Mouse (Mus musculus) embryo, embryonic 10 days (tissue): ENCODE data around the gene Gm10382.

ENCODE experiments used
- DNase-seq: peaks from one replicate; pipeline ENCODE4 v3.0.0-alpha.2; 2015; ENCODE audit warnings: low spot score

Gm10382 gene

DNA sequence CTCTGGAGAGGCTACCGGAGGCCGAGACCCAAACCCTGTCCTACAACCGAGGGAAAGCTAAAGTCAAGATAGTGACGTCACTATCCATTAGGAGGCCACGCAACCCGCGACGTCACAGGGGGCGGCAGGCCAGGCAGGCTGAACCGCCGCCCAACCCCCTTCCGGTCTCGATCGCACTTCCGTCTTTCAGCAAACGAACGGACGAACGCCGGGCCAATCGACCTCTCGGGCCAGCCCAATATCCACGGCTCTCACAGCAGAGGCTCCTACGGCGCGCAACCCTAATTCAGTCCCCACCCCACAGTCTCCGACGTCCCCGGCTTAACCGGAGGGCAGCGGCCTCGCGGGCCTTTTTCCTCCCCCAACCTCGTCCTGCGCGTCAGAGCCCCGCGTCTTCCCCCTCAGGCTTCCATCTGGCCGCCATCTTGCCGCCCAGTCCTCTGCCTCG, at the start of gene Gm10382:
Gm10382 (plus strand) TSS at position 192 of the 448 bp plus-strand sequence.
- peak; percentile 90 for DNase-seq

DNA sequence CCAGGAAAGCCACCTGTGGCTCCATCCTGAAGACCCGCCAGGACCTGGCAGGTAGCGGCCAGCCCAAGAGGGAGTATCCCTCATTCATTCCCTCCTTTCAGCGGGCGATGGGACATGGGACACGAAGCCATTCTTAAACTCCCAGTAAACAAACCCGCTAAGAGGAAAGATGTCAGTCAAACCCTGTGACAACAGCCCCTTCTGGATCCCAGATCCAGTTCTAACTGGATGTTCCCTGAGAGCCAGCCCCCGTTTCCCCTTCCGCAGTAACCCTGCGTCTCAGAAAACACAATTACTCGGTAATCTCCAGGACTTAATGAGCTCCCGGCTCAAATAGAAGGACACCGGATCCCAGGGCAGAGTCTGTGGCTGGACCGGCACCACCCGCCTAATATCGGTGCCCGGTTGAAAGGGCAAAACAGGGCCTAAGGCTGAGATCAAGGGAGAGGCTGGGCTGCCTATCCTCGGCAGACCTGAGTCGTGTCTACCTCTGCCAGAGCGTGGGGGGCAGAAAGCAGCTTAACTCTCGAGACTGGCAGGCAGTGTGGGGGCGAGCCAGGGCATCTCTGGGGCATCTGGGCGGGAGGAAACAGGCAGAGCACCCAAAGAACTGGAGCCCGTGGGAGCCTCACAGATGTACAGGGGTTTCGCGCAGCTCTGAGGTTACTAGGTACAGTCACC, 49.1 kb upstream of the Gm10382 start:
- peak; percentile 47 for DNase-seq

DNA sequence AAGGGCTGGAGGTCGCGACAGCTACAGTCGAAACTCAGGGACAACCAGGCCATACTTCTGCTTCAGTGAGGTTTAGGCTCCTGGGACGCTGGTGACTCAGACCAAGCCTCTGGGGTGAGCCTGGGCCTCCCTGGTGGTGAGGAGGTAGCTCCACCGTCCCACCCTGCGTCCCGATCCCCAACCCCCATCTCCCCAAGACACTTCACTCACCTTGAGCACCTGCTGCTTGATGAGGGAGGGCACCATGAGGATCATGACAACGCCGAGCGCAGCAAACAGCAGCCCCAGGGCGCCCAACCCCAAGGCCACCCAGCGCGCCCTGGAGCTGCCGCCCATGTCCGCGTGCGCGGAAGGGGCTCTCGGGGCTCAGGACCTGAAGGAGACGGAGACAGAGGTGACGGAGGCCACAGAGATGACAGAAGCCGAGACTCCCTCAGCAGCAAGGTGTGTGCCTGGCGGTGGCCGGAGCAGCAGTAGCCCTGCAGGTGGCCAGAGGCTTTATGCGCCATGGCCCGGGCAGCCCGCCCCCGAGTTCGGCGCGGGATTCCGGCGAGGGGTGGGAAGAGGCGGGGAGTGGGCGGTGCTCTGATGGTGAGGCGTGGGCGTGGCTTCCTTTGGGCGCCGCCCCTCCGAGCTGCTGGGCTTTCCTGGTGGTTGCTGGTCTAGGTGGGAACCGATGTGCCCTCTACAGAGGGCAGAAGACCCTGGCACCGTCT, 48.4 kb upstream of the Gm10382 start, which contains the start of gene Scarb1:
Scarb1 (minus strand) TSS at position 548 of the 716 bp plus-strand sequence.
- peak; percentile 91 for DNase-seq

DNA sequence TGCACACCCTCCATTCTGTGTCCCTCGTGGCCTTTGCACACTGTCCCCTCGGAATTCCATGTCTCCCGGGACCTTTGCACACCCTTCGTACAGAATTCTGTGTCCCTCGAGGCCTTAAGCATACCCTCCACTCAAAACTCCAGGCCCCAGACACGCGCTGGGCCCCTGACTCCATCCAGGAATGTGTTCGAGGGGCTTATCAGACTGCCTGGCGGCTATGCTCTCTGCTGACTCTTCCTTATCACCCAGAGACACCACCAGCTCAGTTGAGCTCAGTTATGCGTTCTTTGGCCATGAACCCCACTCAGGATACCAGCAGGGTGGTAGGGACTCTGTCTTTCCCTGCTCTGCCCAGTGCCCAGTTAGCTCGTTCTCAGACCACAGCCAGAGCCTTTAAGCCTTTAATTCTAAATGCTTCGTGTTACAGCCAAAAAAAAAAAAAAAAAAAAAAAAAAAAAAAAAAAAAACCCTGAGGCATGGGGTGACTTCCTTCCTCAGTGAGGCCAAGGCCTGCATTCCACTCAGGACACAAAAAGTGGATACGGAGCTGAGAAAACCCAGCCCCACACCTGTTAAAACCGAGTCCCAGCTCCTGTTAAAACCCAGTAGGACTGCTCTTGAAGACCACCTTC, 47.5 kb upstream of the Gm10382 start:
- DNase-seq: no peak

DNA sequence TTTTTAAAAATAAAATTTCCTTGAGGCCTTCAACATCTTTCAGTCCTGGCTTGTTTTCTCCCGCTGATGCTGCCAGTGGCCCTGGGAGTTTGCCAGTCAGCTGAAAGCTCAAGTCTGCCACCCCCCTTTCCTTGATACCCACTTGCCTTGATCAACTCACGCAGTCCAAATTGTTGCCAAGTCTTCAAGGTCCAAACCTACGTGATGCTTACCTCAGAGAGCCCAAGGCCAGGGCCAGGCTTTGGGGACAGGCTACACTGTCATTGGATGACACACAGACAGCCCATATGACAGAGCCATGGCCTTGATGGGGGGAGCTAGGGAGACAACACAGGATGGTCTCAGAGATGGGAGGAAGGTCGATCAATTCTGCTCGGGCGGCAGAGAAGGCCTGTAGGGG, 44.8 kb upstream of the Gm10382 start:
- DNase-seq: no peak

DNA sequence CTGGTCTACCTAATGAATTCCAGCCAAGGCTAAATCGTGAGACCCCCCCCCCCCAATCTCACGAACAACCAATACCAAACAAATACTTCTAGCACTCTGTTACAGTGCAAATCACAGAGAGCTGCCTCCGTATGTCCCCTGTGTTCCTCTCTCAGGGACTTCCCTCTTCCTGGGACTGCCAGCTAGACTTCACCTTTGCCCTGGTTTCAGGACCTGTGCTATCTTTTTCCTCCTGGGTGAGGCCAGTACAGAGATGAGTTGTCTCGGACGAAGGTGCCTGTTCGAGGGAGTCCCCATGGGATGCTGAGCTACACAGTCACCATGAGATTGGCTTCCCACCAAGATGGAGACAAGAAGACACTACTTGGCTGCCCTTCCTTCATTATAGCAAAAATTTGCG, 41.1 kb upstream of the Gm10382 start:
- DNase-seq: no peak

DNA sequence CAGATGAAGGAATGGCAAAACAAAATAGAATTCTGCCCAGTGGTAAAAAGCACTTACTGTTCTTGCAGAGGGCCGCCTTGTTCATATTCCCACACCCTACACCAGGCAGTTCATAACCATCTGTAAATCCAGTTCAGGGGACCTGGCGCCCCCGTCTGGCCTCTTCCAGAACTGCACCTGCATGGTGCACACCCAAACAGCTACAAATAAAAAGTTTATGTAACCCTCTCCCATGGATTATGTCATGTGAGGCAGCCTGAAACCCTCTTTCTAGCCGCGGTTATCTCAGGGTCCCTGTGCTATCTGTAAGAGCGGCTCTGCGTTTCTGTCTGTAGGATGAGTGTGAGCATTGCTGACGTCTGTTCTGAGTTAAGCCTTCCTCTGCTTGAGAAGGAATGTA, 40.6 kb upstream of the Gm10382 start:
- DNase-seq: peak; percentile 38

DNA sequence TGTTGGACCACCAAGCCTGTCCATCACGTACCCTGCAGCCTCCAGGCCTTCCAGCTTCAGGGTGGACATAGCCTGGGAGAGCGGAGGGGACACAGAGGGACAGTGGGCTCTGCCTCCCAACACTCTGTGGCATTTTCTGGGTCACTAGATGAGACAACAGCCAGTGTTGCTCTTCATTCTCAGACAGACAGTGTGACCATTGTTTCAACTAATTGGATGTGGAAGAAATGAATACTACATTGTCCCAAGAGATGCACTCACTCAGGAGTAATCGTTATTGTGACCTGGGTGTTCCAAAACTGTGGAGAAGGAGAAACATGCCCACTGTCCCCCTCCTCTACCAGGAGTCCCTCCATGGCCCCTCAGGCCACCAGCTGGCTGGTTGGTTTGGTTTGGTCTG, 39.7 kb upstream of the Gm10382 start:
- DNase-seq: no peak

DNA sequence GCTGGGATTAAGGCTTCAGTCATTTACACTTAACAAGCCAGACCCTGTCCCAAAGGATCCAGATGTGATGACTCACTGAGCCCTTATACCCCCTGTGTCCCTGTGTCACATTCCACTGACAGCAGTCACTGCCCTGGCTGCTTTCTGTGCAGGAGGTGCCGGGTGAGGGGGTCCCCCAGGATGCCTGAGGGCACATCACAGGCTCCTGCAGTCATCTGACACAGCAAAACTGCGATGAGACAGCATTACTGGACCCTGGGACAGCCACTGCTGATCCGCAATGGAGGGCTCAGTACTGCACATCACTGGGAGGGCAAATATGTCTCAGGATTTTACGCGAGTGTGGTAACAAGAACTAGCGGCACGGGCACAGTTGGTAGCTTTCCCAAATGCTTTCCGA, 38.1 kb upstream of the Gm10382 start:
- DNase-seq: no peak

DNA sequence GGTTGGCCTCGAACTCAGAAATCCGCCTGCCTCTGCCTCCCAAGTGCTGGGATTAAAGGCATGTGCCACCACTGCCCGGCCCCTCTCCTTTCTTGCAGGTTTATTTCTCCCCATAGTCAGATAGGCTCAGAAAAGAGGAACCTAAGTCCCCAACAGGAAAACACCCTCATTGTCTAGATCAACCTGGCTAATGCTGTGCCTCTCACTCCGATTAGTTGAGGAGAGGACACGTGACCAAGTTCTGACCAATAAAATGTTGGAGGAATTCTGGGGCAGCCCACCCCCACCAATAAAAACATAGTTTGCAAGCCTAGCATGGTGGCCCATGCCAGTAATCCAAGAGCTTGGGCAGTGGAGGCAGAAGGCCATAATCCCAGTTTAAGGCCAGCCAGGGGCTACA, 37.2 kb upstream of the Gm10382 start:
- no peak for DNase-seq

DNA sequence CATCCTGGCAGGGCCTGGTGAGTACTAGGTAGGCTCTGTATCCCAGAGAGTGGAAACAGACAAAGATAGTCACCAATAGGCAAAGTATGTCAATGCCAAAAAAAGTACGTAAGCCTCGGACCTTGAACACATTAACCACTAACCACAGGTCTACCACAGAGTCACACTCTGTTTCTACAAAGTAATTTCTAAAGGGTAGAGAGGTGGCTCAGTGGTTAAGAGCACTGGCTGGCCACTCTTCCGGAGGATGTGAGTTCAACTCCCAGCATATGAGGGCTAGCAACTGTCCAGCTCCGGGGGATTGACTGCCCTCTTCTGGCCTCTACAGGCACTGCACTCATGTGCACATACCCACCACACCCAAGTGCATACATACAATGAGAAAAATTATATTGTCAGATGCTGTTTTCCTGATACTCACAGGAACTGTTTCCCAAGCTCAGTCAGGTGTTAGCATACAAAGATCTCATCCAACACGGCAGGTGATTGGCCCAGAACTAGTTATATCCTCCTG, 36.3 kb upstream of the Gm10382 start:
- no peak for DNase-seq

DNA sequence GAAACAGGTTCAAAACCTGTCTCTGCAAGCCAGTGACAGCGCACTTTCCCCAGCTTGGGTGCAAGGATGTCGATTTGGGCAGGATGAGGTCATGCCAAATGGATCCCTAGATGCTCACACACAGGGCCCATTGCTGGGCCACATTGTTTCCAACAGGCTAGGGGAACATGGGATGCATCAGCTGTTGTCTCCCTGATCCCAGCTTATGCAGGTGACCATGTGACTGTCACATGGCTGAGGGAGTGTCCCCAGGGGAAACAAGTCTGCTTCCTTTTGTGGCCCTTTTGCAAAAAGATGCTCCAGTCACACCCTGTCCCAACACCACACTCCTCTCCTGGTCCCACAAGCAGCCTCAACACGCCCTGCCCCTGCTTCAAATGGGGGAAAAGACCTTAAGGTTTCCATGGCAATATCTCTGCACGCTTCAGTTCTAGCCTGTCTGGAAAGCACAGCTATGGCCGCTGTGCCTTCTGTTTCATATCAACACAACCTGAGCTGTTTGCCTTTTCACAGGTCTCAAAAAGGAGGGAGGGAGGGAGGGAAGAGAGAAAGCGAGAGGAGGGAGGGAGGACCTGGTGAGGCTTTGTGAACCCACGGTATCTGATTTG, 34.1 kb upstream of the Gm10382 start:
- no peak for DNase-seq

DNA sequence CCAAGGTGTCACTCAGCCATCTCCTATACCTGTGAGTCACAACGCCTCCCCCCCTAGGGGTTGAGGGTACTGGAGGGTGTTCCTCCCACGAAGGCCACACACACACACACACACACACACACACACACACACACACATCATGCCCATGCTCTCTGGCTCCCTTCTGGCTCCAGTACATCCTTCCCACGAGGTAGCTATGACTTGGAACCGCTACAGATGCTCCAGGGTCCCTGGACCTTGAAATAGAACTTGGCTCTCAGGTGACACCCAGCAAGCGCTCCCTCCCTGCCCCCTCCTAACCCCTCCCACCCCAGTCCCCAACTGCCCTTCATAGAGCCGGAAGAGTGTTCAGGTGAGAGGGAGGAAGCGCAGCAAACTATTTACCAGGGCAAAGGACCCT, 33.5 kb upstream of the Gm10382 start:
- DNase-seq: no peak

DNA sequence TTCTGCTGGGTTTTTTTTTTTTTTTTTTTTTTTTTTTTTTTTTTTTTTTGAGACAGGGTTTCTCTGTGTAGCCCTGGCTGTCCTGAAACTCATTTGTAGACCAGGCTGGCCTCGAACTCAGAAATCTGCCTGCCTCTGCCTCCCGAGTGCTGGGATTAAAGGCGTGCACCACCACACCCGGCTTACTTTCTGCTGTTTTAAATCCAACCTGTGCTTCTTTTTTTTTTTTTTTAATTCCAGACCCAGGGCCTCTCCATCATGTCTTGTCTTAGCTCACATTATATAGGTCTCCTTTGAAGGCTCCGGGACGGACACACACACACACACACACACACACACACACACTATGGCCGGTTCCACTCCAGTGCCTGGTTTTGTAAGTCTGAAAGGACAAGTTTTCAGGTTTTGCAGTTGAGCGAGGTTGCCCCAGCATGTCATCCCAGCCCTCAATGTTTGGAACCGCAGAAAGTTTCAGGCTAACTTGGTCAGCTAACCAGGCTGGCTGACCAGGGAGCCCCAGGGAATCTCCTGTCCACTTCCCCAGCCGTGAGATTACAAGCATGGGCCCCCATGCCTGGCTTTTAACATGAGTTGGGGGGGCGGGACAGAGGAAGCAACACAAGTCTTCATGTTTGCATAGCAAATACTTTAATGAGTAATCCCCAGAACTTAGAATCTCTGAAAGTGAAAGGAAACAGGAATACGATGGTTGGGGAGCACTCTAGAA, 31.4 kb upstream of the Gm10382 start:
- no peak for DNase-seq

DNA sequence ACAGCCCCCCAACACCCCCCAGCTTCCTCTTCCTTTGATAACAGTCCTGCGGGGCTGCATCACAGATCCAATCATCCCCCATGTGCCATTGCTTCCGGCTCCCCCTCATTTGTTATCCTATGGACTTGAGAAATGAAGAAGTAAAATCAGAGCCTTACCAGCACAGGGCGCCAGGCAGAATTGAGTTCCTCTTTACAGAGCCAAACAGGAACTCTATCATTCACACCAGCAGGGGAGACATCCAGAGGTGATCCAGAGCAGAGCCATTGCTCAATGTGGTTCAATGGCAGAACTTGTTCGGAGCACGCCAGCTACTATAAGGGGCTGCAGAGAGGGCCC, 30.9 kb upstream of the Gm10382 start:
- no peak for DNase-seq

DNA sequence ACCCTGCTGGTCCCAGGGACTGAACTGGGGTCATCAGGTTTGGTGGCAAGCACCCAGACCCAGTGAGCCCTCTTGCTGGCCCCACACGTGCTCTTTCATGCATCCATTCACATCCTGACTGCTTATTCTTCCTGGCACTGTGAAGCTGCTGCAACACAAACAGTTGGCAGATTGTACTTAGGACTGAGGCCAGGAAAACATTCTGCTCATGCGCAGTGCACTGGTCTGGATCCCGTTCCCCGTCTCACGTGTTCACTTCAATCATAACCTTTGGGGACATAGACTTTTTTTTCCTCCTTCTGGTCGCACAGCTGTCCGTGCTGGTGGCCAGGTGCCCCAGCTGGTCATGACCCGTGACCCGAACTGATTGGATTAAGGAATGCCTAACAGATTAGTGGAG, 28.6 kb upstream of the Gm10382 start:
- no peak for DNase-seq

DNA sequence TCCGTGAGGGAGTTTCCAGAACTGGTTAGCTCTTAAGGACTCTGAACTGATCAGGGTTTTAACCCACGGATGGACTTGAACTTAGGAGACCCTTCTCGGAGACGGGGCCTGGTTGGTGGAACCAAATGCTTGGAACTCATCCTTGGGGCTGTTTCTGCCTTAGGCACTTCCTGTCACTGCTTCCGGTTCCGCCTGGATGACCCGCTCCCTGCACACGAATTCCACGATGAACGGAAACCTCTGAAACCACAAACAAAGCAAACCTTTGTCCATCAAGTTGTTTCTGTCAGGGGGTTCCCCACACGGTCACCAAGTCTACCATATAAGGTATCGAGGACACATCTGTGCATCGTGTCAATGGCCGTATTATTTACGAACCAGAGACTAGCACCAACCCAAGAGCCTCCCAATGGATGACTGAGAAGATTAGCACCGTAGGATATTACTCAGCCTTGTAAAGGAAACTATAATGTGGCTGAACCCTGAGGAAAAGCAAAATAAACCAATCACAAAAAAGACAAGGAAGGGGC, 28.1 kb upstream of the Gm10382 start:
- DNase-seq: no peak

DNA sequence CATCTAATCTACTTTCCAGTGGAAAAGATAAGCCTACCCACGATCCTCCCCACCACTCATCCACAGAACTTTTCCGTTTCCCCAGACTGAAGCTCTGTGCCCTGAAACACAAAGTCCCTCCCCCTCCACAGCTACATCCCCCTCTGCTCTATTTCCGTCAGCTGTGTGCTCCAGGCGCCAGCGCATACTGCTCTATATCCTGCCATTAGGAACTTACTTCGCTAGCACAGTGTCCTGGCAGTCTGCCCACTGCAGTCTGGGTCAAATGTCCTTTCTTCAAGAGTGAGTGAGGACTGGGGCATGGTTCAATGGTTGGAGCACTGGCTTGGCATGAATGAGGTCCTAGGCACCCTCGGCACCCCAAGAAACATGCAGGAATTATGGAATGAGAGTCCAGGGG, 25.2 kb upstream of the Gm10382 start:
- no peak for DNase-seq

DNA sequence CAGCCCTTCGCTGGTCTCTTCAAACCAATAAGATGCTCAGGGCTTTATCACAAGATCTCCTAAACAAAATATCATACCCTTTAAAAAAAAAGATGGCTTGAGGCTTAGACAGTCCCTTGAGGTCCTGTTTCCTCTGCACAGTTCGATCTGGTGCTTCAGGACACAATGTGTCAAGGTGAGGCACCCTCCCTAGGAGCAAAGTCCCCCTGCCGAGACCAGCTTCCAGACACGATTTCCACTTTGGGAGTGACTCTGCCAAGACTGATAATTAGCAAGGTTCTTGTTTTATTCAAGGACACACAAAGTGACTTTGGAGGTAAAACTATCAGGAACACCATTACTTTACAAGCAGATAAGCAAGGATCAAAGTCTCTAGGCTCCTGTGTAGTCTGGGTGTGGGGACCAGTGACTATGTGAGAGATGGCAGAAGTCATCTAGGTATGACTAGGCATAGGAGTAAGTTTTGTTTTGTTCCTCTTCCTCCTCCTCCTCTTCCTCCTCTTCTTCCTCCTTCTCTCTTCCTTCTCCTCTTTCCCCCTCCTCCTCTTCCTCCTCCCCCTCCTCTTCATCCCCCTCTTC, 24.2 kb upstream of the Gm10382 start:
- no peak for DNase-seq

DNA sequence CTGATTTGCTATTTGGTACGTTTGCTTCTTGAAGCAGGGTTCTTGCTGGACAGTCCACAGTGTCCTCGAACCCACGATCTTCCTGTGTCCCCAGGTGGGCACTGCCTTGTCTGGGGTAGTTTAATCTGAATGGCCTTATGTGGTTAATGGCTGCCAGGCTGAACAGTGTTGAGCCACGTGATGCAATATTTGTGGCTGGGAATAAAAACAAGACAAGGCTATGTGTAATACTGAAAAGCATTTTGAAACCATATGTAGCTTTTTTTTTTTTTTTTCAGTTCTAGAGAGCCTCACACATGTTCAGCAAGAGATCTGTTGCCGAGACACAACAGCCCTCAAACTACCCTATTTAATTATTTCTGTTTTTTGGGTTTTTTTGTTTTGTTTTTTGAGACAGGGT, 21.0 kb upstream of the Gm10382 start:
- DNase-seq: no peak

DNA sequence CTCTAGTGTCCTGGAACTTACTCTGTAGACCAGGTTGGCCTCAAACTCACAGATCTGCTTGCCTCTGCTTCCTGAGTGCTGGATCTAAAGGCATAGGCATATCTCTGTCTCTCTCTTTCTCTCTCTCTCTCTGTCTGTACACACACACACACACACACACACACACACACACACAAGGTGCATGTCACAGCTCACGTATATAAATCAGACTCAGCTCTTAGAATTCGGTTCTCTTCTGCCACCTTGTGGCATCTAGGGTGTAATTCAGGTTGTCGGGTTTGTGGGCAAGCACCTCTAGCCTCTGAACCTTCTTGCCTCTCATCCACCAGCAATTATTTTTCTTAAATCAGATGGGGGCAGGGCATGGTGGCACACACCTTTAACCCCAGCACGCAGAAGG, 20.6 kb upstream of the Gm10382 start:
- DNase-seq: peak; percentile 81
